Mouse (Mus musculus): ENCODE results near the gene Gnpat.

- TF ChIP-seq CTCF (IDR thresholded peaks at IDR 0.05; ENCODE audit: extremely low read depth, insufficient read depth, low read length) (no peak), POLR2A (IDR thresholded peaks at IDR 0.05; ENCODE audit: extremely low read depth, insufficient read depth, low read length) (no peak)
Measured at GRCm38 (mm10) chr8:124935116-124935515, 72.3 kb downstream of the Gnpat start.

All from cortical plate, adult 2 months (tissue).